Mouse (Mus musculus) E14TG2a.4 (cell line): Measurements from ENCODE around the gene Nol4l.

Experiments used
- CTCF ChIP-seq: conservative IDR thresholded peaks from 2 replicates; pipeline ENCODE4 v1.5.1; 2014; ENCODE audit warnings: low read length
- POU5F1 ChIP-seq: IDR thresholded peaks from 2 replicates; pipeline ENCODE4 v1.6.1; 2014; ENCODE audit warnings: low read length, borderline replicate concordance

DNA sequence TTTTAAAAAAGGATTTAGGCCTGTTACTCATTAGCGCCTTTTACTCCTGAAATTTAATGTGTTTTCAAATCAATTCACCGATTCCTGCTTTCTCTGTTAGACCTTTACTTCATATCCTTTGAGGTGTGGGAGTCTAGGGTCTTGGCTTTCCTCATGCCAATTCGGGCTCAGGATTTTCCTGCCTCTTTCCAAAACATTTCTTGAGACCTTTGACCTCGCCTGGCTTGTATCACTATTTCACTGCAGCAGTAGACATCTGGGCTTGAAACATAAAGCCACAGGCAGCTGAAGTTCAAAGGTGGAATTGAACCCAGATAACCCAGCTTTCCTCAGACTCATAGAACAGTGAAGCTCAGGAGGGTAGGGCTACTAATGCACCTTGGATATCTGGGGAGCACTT lies 83.3 kb downstream of the Nol4l start:
- TF ChIP-seq CTCF (no peak), POU5F1 (no peak)
